Mouse (Mus musculus) testis, postnatal 14 days (tissue): ENCODE data around the gene Tk1.
"Not testable (repeated sequence)": the region's sequence is repeated elsewhere in the genome, so short reads cannot be mapped to it uniquely, and the experiment has no call there.

ENCODE experiments used
- DNase-seq: peaks from one replicate; pipeline ENCODE4 v3.0.0; 2021; ENCODE audit warnings: low spot score

The Tk1 gene

GRCm38 (mm10) chr11:117846640-117847039 is 20.7 kb upstream of the Tk1 start:
- no peak for DNase-seq

GRCm38 (mm10) chr11:117845651-117846050 is 19.8 kb upstream of the Tk1 start:
- DNase-seq: no peak

- DNase-seq: no peak
These were observed 19.1 kb upstream of the Tk1 start for GRCm38 (mm10) chr11:117844997-117845396.

GRCm38 (mm10) chr11:117843434-117843833 is 17.5 kb upstream of the Tk1 start:
- no peak for DNase-seq

- no peak for DNase-seq
These were observed 15.0 kb upstream of the Tk1 start for GRCm38 (mm10) chr11:117840910-117841309.

- no peak for DNase-seq
These were observed 13.1 kb upstream of the Tk1 start for GRCm38 (mm10) chr11:117839021-117839420.

GRCm38 (mm10) chr11:117838572-117838971 is 12.7 kb upstream of the Tk1 start:
- DNase-seq: no peak

GRCm38 (mm10) chr11:117836306-117836705 is 10.4 kb upstream of the Tk1 start:
- DNase-seq: peak; percentile 69

- no peak for DNase-seq
These were observed 8.2 kb upstream of the Tk1 start for GRCm38 (mm10) chr11:117834086-117834485.

GRCm38 (mm10) chr11:117833509-117833908 is 7.6 kb upstream of the Tk1 start:
- DNase-seq: not testable (repeated sequence)

GRCm38 (mm10) chr11:117832086-117832969 is 6.4 kb upstream of the Tk1 start:
- peak; percentile 82 for DNase-seq

- DNase-seq: no peak
These were observed 4.5 kb upstream of the Tk1 start for GRCm38 (mm10) chr11:117830401-117830800.

- no peak for DNase-seq
These were observed 3.9 kb upstream of the Tk1 start for GRCm38 (mm10) chr11:117829671-117830215.

GRCm38 (mm10) chr11:117828888-117829604 is 3.2 kb upstream of the Tk1 start:
- peak; percentile 47 for DNase-seq

GRCm38 (mm10) chr11:117828149-117828887 is 2.4 kb upstream of the Tk1 start:
- no peak for DNase-seq

- DNase-seq: no peak
These were observed 1.5 kb upstream of the Tk1 start for GRCm38 (mm10) chr11:117827386-117827785.

- DNase-seq: no peak
These were observed 1.0 kb upstream of the Tk1 start for GRCm38 (mm10) chr11:117826916-117827315.

- no peak for DNase-seq
These were observed 272 bp upstream of the Tk1 start for GRCm38 (mm10) chr11:117826164-117826563.

GRCm38 (mm10) chr11:117824060-117824969 is 1.6 kb downstream of the Tk1 start:
- peak; percentile 70 for DNase-seq

GRCm38 (mm10) chr11:117823411-117823810 is 2.5 kb downstream of the Tk1 start:
- no peak for DNase-seq

GRCm38 (mm10) chr11:117822728-117823241 is 3.1 kb downstream of the Tk1 start:
- no peak for DNase-seq
